Mouse (Mus musculus): Measurements from ENCODE around the gene Phlda1. TPM values are rescaled to one million over a fixed set of nuclear protein-coding genes. Genes with fewer than 3 reads are reported as not detected.

Gene Phlda1
- polyA plus RNA-seq, 1 experiment from 2014 or later = 25.3 TPM

DNA sequence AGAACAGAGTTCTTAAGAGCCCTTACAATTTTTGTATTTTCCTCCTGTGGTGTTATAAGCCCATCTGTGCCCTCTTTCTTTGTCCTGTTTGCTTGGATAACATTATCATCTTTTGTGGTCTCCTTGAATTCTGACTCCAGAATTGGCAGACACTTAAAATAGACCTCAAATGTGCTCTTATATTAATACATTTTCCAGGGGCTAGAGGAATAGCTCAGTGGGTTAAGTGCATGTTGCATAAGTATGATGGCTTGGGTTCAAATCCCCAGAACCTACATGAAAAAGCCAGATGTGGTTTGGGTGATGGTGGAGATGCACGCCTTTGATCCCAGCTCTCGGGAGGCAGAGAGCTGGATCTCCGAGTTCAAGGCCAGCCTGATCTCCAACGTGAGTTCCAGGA lies 38.2 kb downstream of the Phlda1 start:
- Histone ChIP-seq H3K4me2 (ENCODE audit: low read length) (no peak overlapping the region), H3K9me3 (replicated peaks; ENCODE audit: low read length) (no peaks in the 10 kb centered on the region), H3K4me1 (replicated peaks; ENCODE audit: insufficient read depth, low read length) (peaks cover 14% of the 10 kb centered on the region), H3K9ac (ENCODE audit: low read depth, low read length) (no peak overlapping the region), H3K27ac (no peak overlapping the region), H3K27me3 (ENCODE audit: insufficient read depth, low read length) (no peaks in the 10 kb centered on the region), H3K36me3 (ENCODE audit: insufficient read depth, low read length) (no peaks in the 10 kb centered on the region), H3K4me3 (replicated peaks; ENCODE audit: low read depth, low read length) (no peak overlapping the region)
- 77% methylated on average over 4 of the region's 4 CpGs for WGBS
- DNase-seq (ENCODE audit: low spot score) = no peak
- no peak for TF ChIP-seq CTCF (IDR thresholded peaks at IDR 0.05; ENCODE audit: low read depth)
- ATAC-seq (replicated peaks; ENCODE audit: low FRiP score, low read depth) = no peak

DNA sequence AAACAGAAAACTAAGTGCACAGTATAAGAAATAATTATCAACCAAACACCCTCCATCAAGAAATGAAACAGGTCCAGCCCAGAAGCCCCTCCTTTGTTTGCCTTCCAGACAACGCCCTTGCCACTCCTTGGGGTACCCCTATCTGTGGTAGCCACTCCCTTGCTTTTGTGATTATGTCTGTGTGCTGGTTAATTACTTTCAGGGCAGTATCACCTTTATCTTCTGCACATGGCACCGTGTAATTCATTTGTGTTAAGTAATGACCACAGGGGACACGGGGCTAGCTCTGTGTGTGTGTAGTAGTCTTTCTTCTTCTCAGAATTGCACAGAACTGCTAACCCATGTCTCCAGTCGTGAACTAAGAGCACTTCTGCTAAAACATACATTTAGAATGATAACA lies 39.6 kb downstream of the Phlda1 start:
- ATAC-seq (replicated peaks; ENCODE audit: low FRiP score, low read depth) = no peak

DNA sequence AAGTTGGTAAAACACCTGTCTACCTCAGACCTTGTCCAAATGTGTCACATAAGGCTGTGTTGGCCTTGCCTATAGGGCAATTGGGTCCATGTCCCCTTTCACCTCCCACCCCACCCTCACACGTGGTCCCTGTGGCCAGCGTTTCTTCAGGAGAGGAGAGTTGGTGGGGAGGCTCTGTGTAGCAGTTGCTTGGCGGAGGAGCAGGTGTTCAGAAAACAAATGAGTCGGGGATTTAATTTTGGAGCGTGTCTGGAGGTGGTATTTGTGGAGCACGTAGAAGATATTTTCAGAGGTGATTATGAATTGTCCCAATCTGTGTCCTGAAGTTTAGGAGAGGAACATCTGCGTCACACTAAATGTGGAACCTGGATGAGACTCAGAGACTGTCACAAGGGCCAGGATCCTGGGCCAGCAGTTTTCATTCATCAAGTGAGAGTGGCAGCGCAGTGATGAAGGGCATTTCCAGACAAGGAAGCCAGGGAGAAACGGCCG lies 41.8 kb downstream of the Phlda1 start:
- ATAC-seq (replicated peaks; ENCODE audit: low FRiP score, low read depth) (no peak), DNase-seq (ENCODE audit: low spot score) (no peak)
- Histone ChIP-seq H3K4me1 (replicated peaks; ENCODE audit: insufficient read depth, low read length) (peaks cover 4% of the 10 kb centered on the region; the same call in 1 of the 2 replicates), H3K9ac (ENCODE audit: low read depth, low read length) (no peak overlapping the region), H3K4me2 (ENCODE audit: low read length) (no peak overlapping the region), H3K4me3 (replicated peaks; ENCODE audit: low read depth, low read length) (no peak overlapping the region), H3K27me3 (ENCODE audit: insufficient read depth, low read length) (no peaks in the 10 kb centered on the region), H3K27ac (no peak overlapping the region), H3K9me3 (replicated peaks; ENCODE audit: low read length) (no peaks in the 10 kb centered on the region), H3K36me3 (ENCODE audit: insufficient read depth, low read length) (no peaks in the 10 kb centered on the region)
- no peak for TF ChIP-seq CTCF (IDR thresholded peaks at IDR 0.05; ENCODE audit: low read depth)
- 70% methylated on average over 10 of the region's 10 CpGs for WGBS

More for the DNA sequence above, 39.6 kb downstream of the Phlda1 start:
- TF ChIP-seq CTCF (IDR thresholded peaks at IDR 0.05; ENCODE audit: low read depth) = no peak
- H3K27me3 ChIP-seq (ENCODE audit: insufficient read depth, low read length) = no peaks in the 10 kb centered on the region
- WGBS = 79% methylated on average over 4 of the region's 4 CpGs
- peaks cover 4% of the 10 kb centered on the region; the same call in 1 of the 2 replicates for H3K4me1 ChIP-seq (replicated peaks; ENCODE audit: insufficient read depth, low read length)
- H3K36me3 ChIP-seq (ENCODE audit: insufficient read depth, low read length) = no peaks in the 10 kb centered on the region
- no peak overlapping the region for H3K4me2 ChIP-seq (ENCODE audit: low read length)
- no peak overlapping the region for H3K9ac ChIP-seq (ENCODE audit: low read depth, low read length)
- no peak for DNase-seq (ENCODE audit: low spot score)
- no peaks in the 10 kb centered on the region for H3K9me3 ChIP-seq (replicated peaks; ENCODE audit: low read length)
- H3K4me3 ChIP-seq (replicated peaks; ENCODE audit: low read depth, low read length) = no peak overlapping the region
- no peak overlapping the region for H3K27ac ChIP-seq

DNA sequence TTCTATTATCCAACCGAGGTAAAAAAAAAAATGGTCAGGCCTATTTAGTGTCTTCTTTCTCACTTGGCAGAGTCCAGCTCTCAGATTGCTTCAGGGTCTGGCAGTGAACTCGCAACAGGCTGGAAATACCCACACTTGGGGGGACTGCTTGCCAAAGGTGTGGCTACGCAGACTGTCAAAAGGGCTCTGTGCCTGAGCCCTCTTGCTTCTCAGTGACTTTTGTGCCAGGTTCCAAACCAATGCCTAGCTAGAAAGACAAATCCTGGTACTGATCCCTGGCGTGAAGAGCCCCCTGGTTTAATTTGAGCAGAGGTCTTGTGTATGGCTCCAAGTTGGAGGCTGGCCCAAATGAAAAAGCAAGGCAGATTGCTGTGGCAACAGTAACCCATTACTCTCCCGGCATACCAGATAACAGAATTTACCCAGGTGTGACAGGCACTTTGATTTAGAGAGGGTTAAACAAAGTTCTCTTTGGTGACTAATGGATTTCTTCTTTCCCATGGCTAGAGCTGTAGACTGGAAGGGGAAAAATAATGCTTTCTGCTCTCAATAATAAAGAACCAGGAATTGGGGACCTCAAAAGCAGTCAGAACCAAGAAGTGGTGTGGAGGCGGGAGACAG lies 44.1 kb downstream of the Phlda1 start:
- Histone ChIP-seq H3K9ac (ENCODE audit: low read depth, low read length) (no peak overlapping the region), H3K4me1 (replicated peaks; ENCODE audit: insufficient read depth, low read length) (no peaks in the 10 kb centered on the region; the same call in 1 of the 2 replicates), H3K4me3 (replicated peaks; ENCODE audit: low read depth, low read length) (no peak overlapping the region), H3K27me3 (ENCODE audit: insufficient read depth, low read length) (no peaks in the 10 kb centered on the region), H3K36me3 (ENCODE audit: insufficient read depth, low read length) (no peaks in the 10 kb centered on the region), H3K9me3 (replicated peaks; ENCODE audit: low read length) (no peaks in the 10 kb centered on the region), H3K4me2 (ENCODE audit: low read length) (no peak overlapping the region), H3K27ac (no peak overlapping the region)
- no peak for ATAC-seq (replicated peaks; ENCODE audit: low FRiP score, low read depth)
- TF ChIP-seq CTCF (IDR thresholded peaks at IDR 0.05; ENCODE audit: low read depth) = no peak
- WGBS = 48% methylated on average over 6 of the region's 6 CpGs
- no peak for DNase-seq (ENCODE audit: low spot score)

DNA sequence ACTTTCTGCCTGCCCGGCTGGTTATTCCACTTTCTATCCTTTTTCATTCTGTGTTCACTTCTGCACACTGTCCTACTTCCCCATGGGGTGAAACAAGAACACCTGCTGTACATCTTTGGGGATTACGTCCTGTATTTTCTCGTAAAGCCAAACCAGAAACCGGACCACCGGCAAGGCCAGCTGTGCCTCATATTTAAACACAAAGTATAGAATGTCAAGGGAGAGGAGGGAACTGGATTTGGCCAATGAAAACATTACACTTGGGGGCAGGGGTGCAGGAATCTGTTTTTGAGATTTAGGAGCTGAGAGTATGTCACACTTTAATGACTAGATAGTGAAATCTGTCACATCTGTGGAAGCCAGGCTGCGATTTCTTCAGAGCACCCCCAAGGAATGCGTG lies 47.6 kb downstream of the Phlda1 start:
- DNase-seq (ENCODE audit: low spot score) (peak; percentile 64), ATAC-seq (replicated peaks; ENCODE audit: low FRiP score, low read depth) (no peak)

DNA sequence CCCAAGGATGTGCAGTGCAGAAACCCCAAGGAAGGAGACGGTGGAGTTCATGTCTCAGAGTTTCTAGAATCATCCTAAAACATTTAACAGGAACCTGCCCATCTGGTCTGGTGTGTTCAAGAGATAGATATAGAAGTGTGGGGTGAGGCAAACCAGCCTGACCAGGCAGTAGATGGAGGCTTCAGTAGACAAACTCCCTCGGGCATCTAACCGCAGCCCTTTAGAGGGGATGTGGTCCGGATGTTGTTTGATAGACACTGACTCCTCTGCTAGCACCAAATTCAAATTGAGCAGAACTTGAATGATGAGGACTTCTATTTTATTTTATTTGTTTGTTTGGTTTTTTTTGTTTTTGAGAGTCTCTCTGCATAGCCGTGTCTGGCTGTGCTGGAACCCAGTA lies 48.6 kb downstream of the Phlda1 start:
- DNase-seq (ENCODE audit: low spot score) = no peak

More for the DNA sequence above, 47.6 kb downstream of the Phlda1 start:
- Histone ChIP-seq H3K36me3 (ENCODE audit: insufficient read depth, low read length) (no peaks in the 10 kb centered on the region), H3K4me2 (ENCODE audit: low read length) (no peak overlapping the region), H3K27me3 (ENCODE audit: insufficient read depth, low read length) (no peaks in the 10 kb centered on the region), H3K27ac (no peak overlapping the region), H3K4me1 (replicated peaks; ENCODE audit: insufficient read depth, low read length) (peaks cover 1% of the 10 kb centered on the region; the same call in 1 of the 2 replicates), H3K4me3 (replicated peaks; ENCODE audit: low read depth, low read length) (no peak overlapping the region), H3K9ac (ENCODE audit: low read depth, low read length) (no peak overlapping the region), H3K9me3 (replicated peaks; ENCODE audit: low read length) (no peaks in the 10 kb centered on the region)
- 31% methylated on average over 7 of the region's 7 CpGs for WGBS
- no peak for TF ChIP-seq CTCF (IDR thresholded peaks at IDR 0.05; ENCODE audit: low read depth)

More for the DNA sequence above, 48.6 kb downstream of the Phlda1 start:
- no peak for ATAC-seq (replicated peaks; ENCODE audit: low FRiP score, low read depth)
- H3K9me3 ChIP-seq (replicated peaks; ENCODE audit: low read length) = no peaks in the 10 kb centered on the region
- TF ChIP-seq CTCF (IDR thresholded peaks at IDR 0.05; ENCODE audit: low read depth) = no peak
- no peaks in the 10 kb centered on the region for H3K27me3 ChIP-seq (ENCODE audit: insufficient read depth, low read length)
- H3K4me1 ChIP-seq (replicated peaks; ENCODE audit: insufficient read depth, low read length) = peaks cover 5% of the 10 kb centered on the region; the same call in 1 of the 2 replicates
- H3K36me3 ChIP-seq (ENCODE audit: insufficient read depth, low read length) = no peaks in the 10 kb centered on the region
- no peak overlapping the region for H3K4me2 ChIP-seq (ENCODE audit: low read length)
- H3K4me3 ChIP-seq (replicated peaks; ENCODE audit: low read depth, low read length) = no peak overlapping the region
- H3K27ac ChIP-seq = no peak overlapping the region
- 88% methylated on average over 5 of the region's 5 CpGs for WGBS
- no peak overlapping the region for H3K9ac ChIP-seq (ENCODE audit: low read depth, low read length)
